Mouse (Mus musculus) spleen, adult 2 months (tissue): Measurements from ENCODE around the gene Mid1.
"Not testable (repeated sequence)": the region's sequence is repeated elsewhere in the genome, so short reads cannot be mapped to it uniquely, and the experiment has no call there.

Experiments
- CTCF ChIP-seq: fragments of 200-500 bp; IDR thresholded peaks from 2 replicates; pipeline ENCODE4 v1.5.1; 2011; ENCODE audit warnings: mild to moderate bottlenecking, inconsistent platforms; ENCODE audit not compliant: insufficient read depth, insufficient read length, insufficient replicate concordance; ENCODE audit errors: extremely low read depth
- POLR2A ChIP-seq: fragments of 200-500 bp; IDR thresholded peaks from 2 replicates; pipeline ENCODE4 v1.6.1; 2011; ENCODE audit warnings: low read depth, low read length, inconsistent platforms

- TF ChIP-seq CTCF, POLR2A: not testable (repeated sequence)
Observed at GRCm38 (mm10) chrX:170008179-170008467, 323.1 kb downstream of the Mid1 start.
